In the genomic region with DNA sequence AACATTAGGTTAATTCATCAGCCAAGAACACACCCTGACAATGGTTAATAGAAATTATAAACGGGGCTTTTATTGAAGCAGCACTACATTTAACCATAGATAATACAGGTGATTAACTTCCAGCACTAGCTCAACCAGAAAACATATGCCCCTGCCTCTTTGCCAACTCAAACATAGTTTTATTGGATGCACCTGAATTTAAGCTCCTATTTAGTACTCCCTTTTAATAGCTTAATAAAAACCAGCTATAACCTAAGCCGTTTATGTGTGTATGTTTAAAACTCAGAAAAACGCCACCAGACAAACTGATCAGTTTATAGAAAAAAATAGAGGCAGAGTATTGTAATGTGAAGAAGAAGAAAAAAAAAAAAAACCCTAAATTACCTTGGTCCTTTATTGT, we compare ENCODE assay signal across 22 mouse cellular contexts.
DNase-seq lines count a peak whose midpoint lies in the region; ATAC-seq and TF ChIP-seq lines count a peak whose summit lies in the region.
"Had no signal": no experiment of that assay in that cellular context is flagged by ENCODE, and none has a peak within 500 bp of the region (broad histone marks: within the 10 kb centered on the region; RNA-seq: fewer than 3 reads in every experiment).

No protein-coding gene starts in this region.

- no peaks in the 10 kb centered on the region for H3K27me3 ChIP-seq in embryonic facial prominence, embryonic 11.5 days (ENCODE audit: control insufficient read depth, insufficient read depth, low read length)
- no peaks in the 10 kb centered on the region for H3K27me3 ChIP-seq in embryonic facial prominence, embryonic 10.5 days (replicated peaks; ENCODE audit: low read depth, poor library complexity, severe bottlenecking)
- no peaks in the 10 kb centered on the region for H3K27me3 ChIP-seq in limb, embryonic 12.5 days
- H3K27me3 ChIP-seq in limb, embryonic 14.5 days (ENCODE audit: control insufficient read depth, insufficient read depth, low read length): no peaks in the 10 kb centered on the region
- no peaks in the 10 kb centered on the region for H3K27me3 ChIP-seq in forebrain, embryonic 14.5 days (replicated peaks; ENCODE audit: control insufficient read depth, insufficient read depth, low read length)
- H3K27me3 ChIP-seq: CH12.LX; embryonic facial prominence, embryonic 12.5 days; forebrain, embryonic 13.5 days; Patski had no signal

- H3K9me3 ChIP-seq in embryonic facial prominence, embryonic 11.5 days (replicated peaks; ENCODE audit: control insufficient read depth, low read length): no peaks in the 10 kb centered on the region
- H3K9me3 ChIP-seq in embryonic facial prominence, embryonic 10.5 days: no peaks in the 10 kb centered on the region
- H3K9me3 ChIP-seq in limb, embryonic 12.5 days: no peaks in the 10 kb centered on the region
- no peaks in the 10 kb centered on the region for H3K9me3 ChIP-seq in limb, embryonic 14.5 days (ENCODE audit: control insufficient read depth, low read length)
- H3K9me3 ChIP-seq in forebrain, embryonic 14.5 days (replicated peaks; ENCODE audit: control insufficient read depth, low read length): no peaks in the 10 kb centered on the region
- H3K9me3 ChIP-seq: embryonic facial prominence, embryonic 12.5 days; forebrain, embryonic 13.5 days; G1E had no signal

- H3K36me3 ChIP-seq in embryonic facial prominence, embryonic 11.5 days (replicated peaks; ENCODE audit: control insufficient read depth, insufficient read depth, low read depth, low read length): no peaks in the 10 kb centered on the region
- no peaks in the 10 kb centered on the region for H3K36me3 ChIP-seq in embryonic facial prominence, embryonic 10.5 days (replicated peaks)
- H3K36me3 ChIP-seq in limb, embryonic 12.5 days: no peaks in the 10 kb centered on the region
- no peaks in the 10 kb centered on the region for H3K36me3 ChIP-seq in limb, embryonic 14.5 days (ENCODE audit: control insufficient read depth, insufficient read depth, low read length)
- no peaks in the 10 kb centered on the region for H3K36me3 ChIP-seq in forebrain, embryonic 14.5 days (ENCODE audit: control insufficient read depth, insufficient read depth, low read length)
- H3K36me3 ChIP-seq: embryonic facial prominence, embryonic 12.5 days; G1E had no signal

- WGBS in embryonic facial prominence, embryonic 11.5 days: 63% methylated on average over 3 of the region's 3 CpGs
- 69% methylated on average over 3 of the region's 3 CpGs for WGBS in embryonic facial prominence, embryonic 10.5 days
- 30% methylated on average over 3 of the region's 3 CpGs for WGBS in limb, embryonic 12.5 days
- WGBS in limb, embryonic 14.5 days: 25% methylated on average over 3 of the region's 3 CpGs
- 82% methylated on average over 3 of the region's 3 CpGs for WGBS in forebrain, embryonic 14.5 days

- no peak overlapping the region for H3K9ac ChIP-seq in embryonic facial prominence, embryonic 11.5 days (replicated peaks; ENCODE audit: low read length)
- no peak overlapping the region for H3K9ac ChIP-seq in limb, embryonic 12.5 days (replicated peaks)
- no peak overlapping the region for H3K9ac ChIP-seq in limb, embryonic 14.5 days (ENCODE audit: low read depth, low read length, severe bottlenecking)
- H3K9ac ChIP-seq in forebrain, embryonic 14.5 days (ENCODE audit: low read length): no peak overlapping the region
- H3K9ac ChIP-seq: embryonic facial prominence, embryonic 12.5 days; forebrain, embryonic 13.5 days had no signal

- DNase-seq in embryonic facial prominence, embryonic 11.5 days (ENCODE audit: low spot score): peak; percentile 20
- no peak for DNase-seq in embryonic facial prominence, embryonic 10.5 days (ENCODE audit: low spot score)
- peak; percentile 64 for DNase-seq in limb, embryonic 14.5 days (ENCODE audit: low spot score)
- DNase-seq in forebrain, embryonic 14.5 days (ENCODE audit: low spot score): no peak
- DNase-seq: adrenal gland, adult 8-10 months; adrenal gland, postnatal 14 days; adrenal gland, postnatal 36 days; B cell, adult 2 months; cerebellum, adult 11-12 months; cerebellum, adult 2 months; cerebellum, adult 9-10 months; cerebellum, postnatal 10 days; cerebellum, postnatal 25 days had no signal

- H3K4me1 ChIP-seq in embryonic facial prominence, embryonic 11.5 days (ENCODE audit: control insufficient read depth, insufficient read depth, low read length): no peaks in the 10 kb centered on the region
- H3K4me1 ChIP-seq in embryonic facial prominence, embryonic 10.5 days: no peaks in the 10 kb centered on the region
- peaks cover 28% of the 10 kb centered on the region for H3K4me1 ChIP-seq in limb, embryonic 12.5 days (replicated peaks)
- H3K4me1 ChIP-seq in limb, embryonic 14.5 days (ENCODE audit: control insufficient read depth, insufficient read depth, low read length): peaks cover 25% of the 10 kb centered on the region
- H3K4me1 ChIP-seq in forebrain, embryonic 14.5 days (ENCODE audit: control insufficient read depth, insufficient read depth, low read length): no peaks in the 10 kb centered on the region
- H3K4me1 ChIP-seq: embryonic facial prominence, embryonic 12.5 days; forebrain, embryonic 13.5 days had no signal

- no peak for ATAC-seq in embryonic facial prominence, embryonic 11.5 days (replicated peaks; ENCODE audit: insufficient number of reproducible peaks, low FRiP score, low TSS enrichment, low read depth)
- ATAC-seq in limb, embryonic 12.5 days (ENCODE audit: insufficient number of reproducible peaks, insufficient read depth, low FRiP score, low TSS enrichment, low read depth): peak; percentile 58
- ATAC-seq in limb, embryonic 14.5 days (ENCODE audit: low FRiP score, low read depth): 0 out of 2 replicates have a peak, but pooled peaks have one; percentile 47
- ATAC-seq in forebrain, embryonic 14.5 days: no peak
- ATAC-seq: activated CD4-positive, CD25-positive, alpha-beta regulatory T cell, adult 4 months; CD4-positive, CD25-positive, alpha-beta regulatory T cell, adult 4 months; forebrain, embryonic 13.5 days; forebrain, embryonic 16.5 days; Patski had no signal

- no peak overlapping the region for H3K27ac ChIP-seq in embryonic facial prominence, embryonic 11.5 days (replicated peaks; ENCODE audit: low read depth, low read length)
- H3K27ac ChIP-seq in embryonic facial prominence, embryonic 10.5 days (replicated peaks): no peak overlapping the region
- no peak overlapping the region for H3K27ac ChIP-seq in limb, embryonic 12.5 days
- H3K27ac ChIP-seq in limb, embryonic 14.5 days (replicated peaks; ENCODE audit: low read depth, low read length): no peak overlapping the region; the same call in 1 of the 2 replicates
- H3K27ac ChIP-seq in forebrain, embryonic 14.5 days (ENCODE audit: low read depth, low read length): no peak overlapping the region
- H3K27ac ChIP-seq: embryonic facial prominence, embryonic 12.5 days; forebrain, embryonic 13.5 days had no signal

- no peak overlapping the region for H3K4me3 ChIP-seq in embryonic facial prominence, embryonic 11.5 days (ENCODE audit: low read depth, low read length)
- H3K4me3 ChIP-seq in embryonic facial prominence, embryonic 10.5 days: no peak overlapping the region
- H3K4me3 ChIP-seq in limb, embryonic 12.5 days (replicated peaks): no peak overlapping the region
- H3K4me3 ChIP-seq in limb, embryonic 14.5 days (replicated peaks; ENCODE audit: low read length): no peak overlapping the region
- no peak overlapping the region for H3K4me3 ChIP-seq in forebrain, embryonic 14.5 days (ENCODE audit: low read depth, low read length)
- H3K4me3 ChIP-seq: embryonic facial prominence, embryonic 12.5 days; forebrain, embryonic 13.5 days had no signal

- H3K4me2 ChIP-seq in embryonic facial prominence, embryonic 11.5 days (ENCODE audit: low read depth, low read length): no peak overlapping the region
- no peak overlapping the region for H3K4me2 ChIP-seq in limb, embryonic 12.5 days
- no peak overlapping the region for H3K4me2 ChIP-seq in limb, embryonic 14.5 days (replicated peaks; ENCODE audit: low read depth, low read length, severe bottlenecking)
- no peak overlapping the region for H3K4me2 ChIP-seq in forebrain, embryonic 14.5 days (ENCODE audit: low read length)
- H3K4me2 ChIP-seq: embryonic facial prominence, embryonic 12.5 days; forebrain, embryonic 13.5 days had no signal

- no peak for TF ChIP-seq POLR2A in limb, embryonic 14.5 days (IDR thresholded peaks at IDR 0.05; ENCODE audit: borderline replicate concordance, extremely low read depth, insufficient read depth, insufficient read length)

Comparison
In these comparisons a context has a peak if more than half of its experiments do, and no peak if none do; other contexts are left out.
1. DNase-seq: peak in embryonic facial prominence, embryonic 11.5 days (single experiment) and limb, embryonic 14.5 days (single experiment); none in embryonic facial prominence, embryonic 10.5 days (single experiment) and forebrain, embryonic 14.5 days (single experiment).
2. ATAC-seq: peak in limb, embryonic 12.5 days (single experiment) and limb, embryonic 14.5 days (single experiment); none in embryonic facial prominence, embryonic 11.5 days (single experiment) and forebrain, embryonic 14.5 days (single experiment).